Mouse (Mus musculus): ENCODE measurements around the gene Ankfy1. TPM values are rescaled to one million over a fixed set of nuclear protein-coding genes. Genes with fewer than 3 reads are reported as not detected.
"Not testable (repeated sequence)": the region's sequence is repeated elsewhere in the genome, so short reads cannot be mapped to it uniquely, and the experiment has no call there.

The Ankfy1 gene
- 10 to 100 TPM; 33.1 to 35.0 TPM for total RNA-seq (2021)
- long read RNA-seq, full-length matches to known transcripts = 22 of 49 reads
- long read RNA-seq, partial matches to known transcripts = 7 of 49 reads
- long read RNA-seq, other reads (novel, unspliced or antisense) = 20 of 49 reads

GRCm38 (mm10) chr11:72689551-72690510, at the start of gene Ankfy1:
Ankfy1 (plus strand) TSS chr11:72690006.
- DNase-seq (ENCODE audit: low spot score in 2 of 2) = peak; percentile 91 to 96

GRCm38 (mm10) chr11:72642730-72643129, 47.1 kb upstream of the Ankfy1 start:
- DNase-seq (ENCODE audit: low spot score in 2 of 2) = no peak

GRCm38 (mm10) chr11:72645386-72645785, 44.4 kb upstream of the Ankfy1 start:
- DNase-seq (ENCODE audit: low spot score in 2 of 2) = no peak

GRCm38 (mm10) chr11:72650347-72650746, 39.5 kb upstream of the Ankfy1 start:
- no peak for DNase-seq (ENCODE audit: low spot score in 2 of 2)

GRCm38 (mm10) chr11:72659918-72660317, 29.9 kb upstream of the Ankfy1 start:
- DNase-seq (ENCODE audit: low spot score in 2 of 2) = no peak

GRCm38 (mm10) chr11:72660359-72660758, 29.4 kb upstream of the Ankfy1 start:
- DNase-seq (ENCODE audit: low spot score in 2 of 2) = no peak

GRCm38 (mm10) chr11:72664641-72665040, 25.2 kb upstream of the Ankfy1 start:
- no peak for DNase-seq (ENCODE audit: low spot score in 2 of 2)

- no peak for DNase-seq (ENCODE audit: low spot score in 2 of 2)
Observed at GRCm38 (mm10) chr11:72670634-72671033, 19.2 kb upstream of the Ankfy1 start.

GRCm38 (mm10) chr11:72671294-72671988, 18.4 kb upstream of the Ankfy1 start:
- DNase-seq (ENCODE audit: low spot score in 2 of 2) = no peak

- DNase-seq (ENCODE audit: low spot score in 2 of 2) = no peak
Observed at GRCm38 (mm10) chr11:72672438-72672837, 17.4 kb upstream of the Ankfy1 start.

- DNase-seq (ENCODE audit: low spot score in 2 of 2) = no peak
Observed at GRCm38 (mm10) chr11:72675280-72675679, 14.5 kb upstream of the Ankfy1 start.

GRCm38 (mm10) chr11:72680726-72681125, 9.1 kb upstream of the Ankfy1 start:
- no peak for DNase-seq (ENCODE audit: low spot score in 2 of 2)

GRCm38 (mm10) chr11:72683402-72683801, 6.4 kb upstream of the Ankfy1 start:
- no peak for DNase-seq (ENCODE audit: low spot score in 2 of 2)

GRCm38 (mm10) chr11:72686697-72687096, 3.1 kb upstream of the Ankfy1 start:
- no peak for DNase-seq (ENCODE audit: low spot score in 2 of 2)

GRCm38 (mm10) chr11:72688242-72688641, 1.6 kb upstream of the Ankfy1 start:
- no peak for DNase-seq (ENCODE audit: low spot score in 2 of 2)

GRCm38 (mm10) chr11:72689115-72689514, 691 bp upstream of the Ankfy1 start:
- DNase-seq (ENCODE audit: low spot score in 2 of 2) = no peak

GRCm38 (mm10) chr11:72692353-72692752, 2.5 kb downstream of the Ankfy1 start:
- DNase-seq (ENCODE audit: low spot score in 2 of 2) = no peak

GRCm38 (mm10) chr11:72695025-72695424, 5.2 kb downstream of the Ankfy1 start:
- no peak for DNase-seq (ENCODE audit: low spot score in 2 of 2)

- no peak for DNase-seq (ENCODE audit: low spot score in 2 of 2)
Observed at GRCm38 (mm10) chr11:72696368-72696971, 6.7 kb downstream of the Ankfy1 start.

- DNase-seq (ENCODE audit: low spot score in 2 of 2) = no peak
Observed at GRCm38 (mm10) chr11:72697323-72697722, 7.5 kb downstream of the Ankfy1 start.

- not testable (repeated sequence) for DNase-seq (ENCODE audit: low spot score in 2 of 2)
Observed at GRCm38 (mm10) chr11:72705111-72705510, 15.3 kb downstream of the Ankfy1 start.

Data from layer of hippocampus, adult 18-20 months (tissue).